Mouse (Mus musculus) embryonic facial prominence, embryonic 15.5 days (tissue): ENCODE data around the gene Slitrk5. TPM values are rescaled to one million over a fixed set of nuclear protein-coding genes. Genes with fewer than 3 reads are reported as not detected.
A peak's percentile ranks its signal among the peaks of the same experiment; 100 is the strongest.

Experiments
- ATAC-seq: fragments of 200-750 bp; cut with Nextera tagmentation; 2 replicates; pipeline ENCODE4 v1.8.0; 2017; ENCODE audit warnings: low read depth, moderate TSS enrichment; ENCODE audit not compliant: insufficient number of reproducible peaks, low FRiP score, low TSS enrichment
- H3K27ac ChIP-seq: fragments of 300-500 bp; sonication (generic); replicated peaks from 2 replicates; pipeline ENCODE4 v1.5.1; 2015; ENCODE audit warnings: mild to moderate bottlenecking, inconsistent platforms
- H3K27me3 ChIP-seq: fragments of 300-500 bp; sonication (generic); 2 replicates; pipeline ENCODE4 v1.6.1; 2015; ENCODE audit warnings: inconsistent platforms
- H3K36me3 ChIP-seq: fragments of 300-500 bp; sonication (generic); 2 replicates; pipeline ENCODE4 v1.6.1; 2015; ENCODE audit warnings: mild to moderate bottlenecking, inconsistent platforms
- H3K4me1 ChIP-seq: fragments of 300-500 bp; sonication (generic); 2 replicates; pipeline ENCODE4 v1.6.1; 2015; ENCODE audit warnings: inconsistent platforms
- H3K4me2 ChIP-seq: fragments of 300-500 bp; sonication (generic); replicated peaks from 2 replicates; pipeline ENCODE4 v1.6.1; 2015; ENCODE audit warnings: mild to moderate bottlenecking, inconsistent platforms
- H3K4me3 ChIP-seq: fragments of 300-500 bp; sonication (generic); replicated peaks from 2 replicates; pipeline ENCODE4 v1.5.1; 2015; ENCODE audit warnings: mild to moderate bottlenecking, inconsistent platforms
- H3K9ac ChIP-seq: fragments of 300-500 bp; sonication (generic); 2 replicates; pipeline ENCODE4 v1.6.1; 2015; ENCODE audit warnings: inconsistent platforms
- H3K9me3 ChIP-seq: fragments of 300-500 bp; sonication (generic); replicated peaks from 2 replicates; pipeline ENCODE4 v1.6.1; 2016; ENCODE audit warnings: inconsistent platforms
- whole genome bisulfite sequencing: fragments of 180-500 bp; shearing (Covaris S2); methylation state at CpG from one replicate; pipeline ENCODE4 v1.1.7; 2015; 5-methylcytosine and 5-hydroxymethylcytosine counted together
- polyA plus RNA-seq: library from polyadenylated mRNA; unstranded; fragments of >200 nt; fragmentation: Nextera tagmentation; extraction: Ambion mirVana; gene quantifications from 2 replicates; pipeline ENCODE4 v1.2.1, GENCODE M21; 2015

The Slitrk5 gene
- polyA plus RNA-seq: 3.1 and 3.6 TPM in 2 replicates

DNA sequence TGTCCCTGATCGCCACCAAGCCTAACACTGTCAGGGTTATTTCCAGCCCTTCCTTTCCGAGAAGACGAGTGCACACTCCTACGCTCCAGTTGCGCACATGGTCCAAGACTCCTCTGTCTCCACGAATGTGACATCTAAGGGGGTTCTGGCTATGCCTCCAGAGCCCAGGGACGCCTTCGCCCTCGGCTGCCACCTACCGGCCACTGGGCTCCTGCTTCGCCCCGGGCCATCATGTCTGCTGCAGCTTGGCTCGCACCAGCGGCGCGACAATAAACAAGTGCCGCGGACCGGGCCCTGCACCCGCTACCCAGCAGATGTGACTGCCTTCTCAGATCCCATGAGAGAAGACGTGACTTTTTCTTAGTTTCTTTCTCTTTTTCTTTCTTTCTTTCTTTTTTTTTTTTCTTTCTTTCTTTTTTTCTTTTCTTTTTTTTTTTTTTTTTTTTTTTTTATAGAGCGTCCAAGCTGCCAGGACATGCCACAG, at the start of gene Slitrk5:
TSS of gene Slitrk5 (plus strand) at position 434 of the 484 bp plus-strand sequence.
- Histone ChIP-seq H3K9me3 (no peaks in the 10 kb centered on the region), H3K4me2 (peak within 1 kb of the TSS; percentile 97), H3K27me3 (peaks cover 14% of the 10 kb centered on the region), H3K4me1 (peaks cover 12% of the 10 kb centered on the region), H3K9ac (peak within 1 kb of the TSS; percentile 35), H3K27ac (0 out of 2 replicates have a peak within 1 kb of the TSS, but pooled peaks have one; percentile 30), H3K4me3 (peak within 1 kb of the TSS; percentile 66), H3K36me3 (no peaks in the 10 kb centered on the region)
- under 1% methylated on average over 22 of the region's 22 CpGs for WGBS
- ATAC-seq: peak; percentile 59; the same call in 1 of the 2 replicates

- Histone ChIP-seq H3K27me3 (peaks cover 7% of the 10 kb centered on the region; the same call in 1 of the 2 replicates), H3K4me1 (peaks cover 12% of the 10 kb centered on the region)
These were observed 2.0 kb upstream of the Slitrk5 start for GRCm38 (mm10) chr14:111672942-111673341.

DNA sequence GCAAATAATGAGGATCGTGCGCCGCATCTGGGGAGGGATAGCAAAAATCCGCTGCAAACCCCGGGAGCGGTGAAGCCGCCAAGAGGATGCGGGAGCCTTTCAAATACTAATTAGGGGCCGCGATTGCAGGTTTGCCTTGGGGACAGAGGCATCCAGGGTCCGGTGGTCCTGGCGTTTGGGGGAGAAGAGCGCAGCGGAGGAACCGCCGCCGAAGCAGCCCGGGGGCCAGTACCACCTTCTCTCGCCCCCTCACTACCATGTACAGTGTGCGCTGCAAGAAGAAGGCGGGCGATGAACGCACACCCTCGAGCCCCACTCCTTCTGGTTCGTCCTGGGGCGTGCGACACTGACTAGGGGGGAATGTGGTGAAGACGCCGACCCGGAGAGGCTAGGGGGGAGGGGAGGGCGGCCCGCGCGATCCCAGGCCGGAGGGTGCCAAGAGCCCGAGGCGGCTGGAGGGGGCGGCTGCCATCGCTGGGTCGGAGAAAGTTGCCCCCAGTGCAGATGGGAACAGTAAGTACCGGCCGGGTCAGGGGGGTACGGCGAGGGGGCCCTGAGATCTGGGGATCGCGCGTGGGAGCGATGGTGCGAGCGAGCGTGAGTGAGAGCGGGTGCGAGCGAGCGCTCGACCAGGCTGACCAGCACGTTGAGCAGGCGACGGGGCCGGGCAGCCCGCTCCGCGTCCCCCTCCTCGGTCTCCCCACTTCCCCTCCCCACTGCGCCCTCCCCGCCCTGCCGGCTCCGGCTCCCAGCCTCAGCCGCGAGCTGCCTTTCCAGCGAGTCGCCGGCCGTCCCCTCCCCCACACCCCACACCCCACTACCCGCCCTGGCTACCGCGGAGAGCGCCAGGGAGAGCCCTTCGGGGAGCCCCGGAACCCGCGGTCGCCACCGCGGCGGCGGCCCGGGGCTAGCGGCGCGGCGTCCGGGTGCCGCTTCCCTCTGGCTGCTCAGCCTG, 591 bp downstream of the Slitrk5 start:
- peak overlapping the region; percentile 66 for H3K4me3 ChIP-seq
- H3K9ac ChIP-seq: peak overlapping the region; percentile 35
- peak; percentile 67 for ATAC-seq
- H3K27ac ChIP-seq: 0 out of 2 replicates have a peak overlapping the region, but pooled peaks have one; percentile 30
- H3K9me3 ChIP-seq: no peaks in the 10 kb centered on the region
- H3K4me2 ChIP-seq: peak overlapping the region; percentile 97
- WGBS: under 1% methylated on average over 85 of the region's 94 CpGs
- H3K27me3 ChIP-seq: peaks cover 21% of the 10 kb centered on the region
- H3K36me3 ChIP-seq: no peaks in the 10 kb centered on the region
- H3K4me1 ChIP-seq: peaks cover 12% of the 10 kb centered on the region

More at GRCm38 (mm10) chr14:111672942-111673341, 2.0 kb upstream of the Slitrk5 start:
- Histone ChIP-seq H3K9ac (no peak overlapping the region), H3K9me3 (no peaks in the 10 kb centered on the region), H3K4me2 (no peak overlapping the region), H3K36me3 (no peaks in the 10 kb centered on the region), H3K27ac (no peak overlapping the region), H3K4me3 (no peak overlapping the region)
- no peak for ATAC-seq
- WGBS: 40% methylated on average over 1 of the region's 1 CpGs

GRCm38 (mm10) chr14:111676166-111676581, 1.3 kb downstream of the Slitrk5 start:
- Histone ChIP-seq H3K9ac (no peak overlapping the region), H3K4me2 (peak overlapping the region; percentile 97), H3K9me3 (no peaks in the 10 kb centered on the region), H3K4me3 (peak overlapping the region; percentile 66), H3K27me3 (peaks cover 28% of the 10 kb centered on the region), H3K4me1 (peaks cover 19% of the 10 kb centered on the region), H3K27ac (0 out of 2 replicates have a peak overlapping the region, but pooled peaks have one; percentile 30), H3K36me3 (no peaks in the 10 kb centered on the region)
- WGBS: under 1% methylated on average over 19 of the region's 19 CpGs
- ATAC-seq: peak; percentile 49

DNA sequence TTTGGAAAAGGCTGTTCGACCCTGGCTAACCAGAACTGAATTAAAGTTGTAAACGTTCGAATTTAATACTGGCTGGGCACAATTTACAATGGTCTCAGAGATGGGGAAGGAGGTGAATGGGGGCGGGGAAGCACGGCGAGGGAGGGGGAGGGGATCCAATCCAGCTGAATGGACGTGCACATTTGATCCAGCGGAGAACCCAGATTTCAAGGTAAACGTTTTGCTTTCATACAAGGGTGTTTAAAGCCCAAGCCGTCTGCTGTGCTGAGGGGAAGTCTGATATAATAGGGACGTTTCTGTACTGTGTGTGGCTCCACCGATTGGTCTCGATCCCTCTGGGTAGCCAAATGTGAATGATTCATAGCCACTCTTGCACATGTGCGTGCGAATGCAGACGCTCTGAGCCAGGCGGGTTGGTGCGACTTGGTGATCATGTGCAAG, 2.0 kb downstream of the Slitrk5 start:
- under 1% methylated on average over 18 of the region's 18 CpGs for WGBS
- H3K27ac ChIP-seq: no peak overlapping the region
- H3K4me1 ChIP-seq: peaks cover 20% of the 10 kb centered on the region
- no peaks in the 10 kb centered on the region for H3K36me3 ChIP-seq
- peak overlapping the region; percentile 97 for H3K4me2 ChIP-seq
- no peak for ATAC-seq
- peaks cover 31% of the 10 kb centered on the region for H3K27me3 ChIP-seq
- peak overlapping the region; percentile 66 for H3K4me3 ChIP-seq
- H3K9me3 ChIP-seq: no peaks in the 10 kb centered on the region
- no peak overlapping the region for H3K9ac ChIP-seq

- peaks cover 20% of the 10 kb centered on the region for H3K4me1 ChIP-seq
- H3K9me3 ChIP-seq: no peaks in the 10 kb centered on the region
- H3K27ac ChIP-seq: no peak overlapping the region
- peak overlapping the region; percentile 66 for H3K4me3 ChIP-seq
- H3K27me3 ChIP-seq: peaks cover 31% of the 10 kb centered on the region
- 8% methylated on average over 17 of the region's 17 CpGs for WGBS
- peak overlapping the region; percentile 97 for H3K4me2 ChIP-seq
- ATAC-seq: no peak
- H3K9ac ChIP-seq: no peak overlapping the region
- H3K36me3 ChIP-seq: no peaks in the 10 kb centered on the region
These were observed 2.6 kb downstream of the Slitrk5 start for GRCm38 (mm10) chr14:111677361-111678070.

DNA sequence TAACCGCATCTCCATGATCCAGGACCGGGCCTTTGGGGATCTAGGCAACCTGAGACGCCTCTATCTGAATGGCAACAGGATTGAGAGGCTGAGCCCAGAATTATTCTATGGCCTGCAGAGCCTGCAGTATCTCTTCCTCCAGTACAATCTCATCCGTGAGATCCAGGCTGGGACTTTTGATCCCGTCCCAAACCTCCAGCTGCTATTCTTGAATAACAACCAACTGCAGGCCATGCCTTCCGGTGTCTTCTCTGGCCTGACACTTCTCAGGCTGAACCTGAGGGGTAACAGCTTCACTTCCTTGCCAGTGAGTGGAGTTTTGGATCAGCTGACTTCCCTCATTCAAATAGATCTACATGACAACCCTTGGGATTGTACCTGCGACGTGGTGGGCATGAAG, 5.4 kb downstream of the Slitrk5 start:
- Histone ChIP-seq H3K4me2 (peak overlapping the region; percentile 94; the same call in 1 of the 2 replicates), H3K36me3 (no peaks in the 10 kb centered on the region), H3K4me1 (peaks cover 17% of the 10 kb centered on the region), H3K9ac (no peak overlapping the region), H3K27ac (no peak overlapping the region), H3K27me3 (peaks cover 31% of the 10 kb centered on the region), H3K9me3 (no peaks in the 10 kb centered on the region), H3K4me3 (no peak overlapping the region)
- WGBS: 72% methylated on average over 8 of the region's 8 CpGs
- ATAC-seq: no peak

GRCm38 (mm10) chr14:111681092-111681708, 6.3 kb downstream of the Slitrk5 start:
- H3K36me3 ChIP-seq: no peaks in the 10 kb centered on the region
- 1% methylated on average over 38 of the region's 38 CpGs for WGBS
- H3K4me3 ChIP-seq: peak overlapping the region; percentile 49
- ATAC-seq: peak; percentile 25; the same call in 1 of the 2 replicates
- peak overlapping the region; percentile 94 for H3K4me2 ChIP-seq
- H3K4me1 ChIP-seq: peaks cover 14% of the 10 kb centered on the region
- no peaks in the 10 kb centered on the region for H3K9me3 ChIP-seq
- H3K27ac ChIP-seq: no peak overlapping the region
- 0 out of 2 replicates have a peak overlapping the region, but pooled peaks have one; percentile 16 for H3K9ac ChIP-seq
- peaks cover 31% of the 10 kb centered on the region for H3K27me3 ChIP-seq

GRCm38 (mm10) chr14:111681773-111682172, 6.9 kb downstream of the Slitrk5 start:
- H3K4me2 ChIP-seq: peak overlapping the region; percentile 94
- peaks cover 31% of the 10 kb centered on the region for H3K27me3 ChIP-seq
- H3K4me1 ChIP-seq: peaks cover 14% of the 10 kb centered on the region
- no peak overlapping the region for H3K27ac ChIP-seq
- no peak overlapping the region for H3K9ac ChIP-seq
- no peaks in the 10 kb centered on the region for H3K36me3 ChIP-seq
- no peak for ATAC-seq
- 8% methylated on average over 13 of the region's 13 CpGs for WGBS
- H3K9me3 ChIP-seq: no peaks in the 10 kb centered on the region
- peak overlapping the region; percentile 49 for H3K4me3 ChIP-seq

GRCm38 (mm10) chr14:111683543-111683942, 8.6 kb downstream of the Slitrk5 start:
- H3K9ac ChIP-seq: no peak overlapping the region
- 73% methylated on average over 4 of the region's 4 CpGs for WGBS
- H3K27ac ChIP-seq: no peak overlapping the region
- ATAC-seq: no peak
- H3K4me3 ChIP-seq: no peak overlapping the region
- peaks cover 24% of the 10 kb centered on the region for H3K27me3 ChIP-seq
- no peaks in the 10 kb centered on the region for H3K9me3 ChIP-seq
- no peaks in the 10 kb centered on the region for H3K36me3 ChIP-seq
- 0 out of 2 replicates have a peak, but pooled peaks cover 8% of the 10 kb centered on the region for H3K4me1 ChIP-seq
- H3K4me2 ChIP-seq: no peak overlapping the region
